In the genomic region with DNA sequence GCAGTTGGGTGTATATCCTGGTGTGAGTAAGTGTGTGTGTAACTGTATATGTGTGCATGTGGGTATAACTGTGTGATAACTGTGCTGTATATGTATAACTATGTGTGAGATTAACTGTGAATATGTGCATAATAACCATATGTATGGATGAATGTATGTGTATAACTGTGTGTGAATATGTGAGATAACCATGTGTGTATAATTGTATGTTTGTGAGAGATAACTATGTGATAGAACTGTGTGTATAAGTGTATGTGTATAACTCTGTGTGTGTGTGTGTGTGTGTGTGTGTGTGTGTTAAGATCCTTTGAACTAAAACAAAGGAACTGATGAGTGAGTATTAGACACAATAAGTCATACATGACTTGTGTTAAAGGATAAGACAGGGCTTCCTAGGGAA, we compare ENCODE assay signal across 21 mouse cellular contexts. TPM values are rescaled to one million over a fixed set of nuclear protein-coding genes. Genes with fewer than 3 reads are reported as not detected.
"Had no signal": no experiment of that assay in that cellular context is flagged by ENCODE, and none has a peak within 500 bp of the region (broad histone marks: within the 10 kb centered on the region; RNA-seq: fewer than 3 reads in every experiment).

No protein-coding gene starts in this region.

- H3K27me3 ChIP-seq: limb, embryonic 13.5 days; midbrain, embryonic 13.5 days had no signal

- DNase-seq: kidney, adult 18-20 months; kidney, postnatal 10 days; kidney, postnatal 4 days; left cerebral cortex, postnatal 4 days; lung, adult 18-20 months; right cerebral cortex, adult 18-20 months; right cerebral cortex, postnatal 25 days; thymus, postnatal 4 days had no signal

- H3K4me1 ChIP-seq: midbrain, embryonic 13.5 days had no signal

- H3K36me3 ChIP-seq: limb, embryonic 13.5 days; midbrain, embryonic 13.5 days had no signal

- H3K27ac ChIP-seq: limb, embryonic 13.5 days; midbrain, embryonic 13.5 days; stomach, postnatal 0 days had no signal

- ATAC-seq: midbrain, embryonic 13.5 days had no signal

- H3K4me2 ChIP-seq: limb, embryonic 13.5 days; midbrain, embryonic 13.5 days had no signal

- H3K9me3 ChIP-seq: limb, embryonic 13.5 days; midbrain, embryonic 13.5 days had no signal

- H3K4me3 ChIP-seq: layer of hippocampus, adult 2 months; limb, embryonic 13.5 days; midbrain, embryonic 13.5 days had no signal

- H3K9ac ChIP-seq: limb, embryonic 13.5 days; midbrain, embryonic 13.5 days had no signal

RNA-seq across cellular contexts. Expression of a gene that starts 33.4 kb away (rescaled TPM):
- total RNA-seq: layer of hippocampus, adult 2 months; layer of hippocampus, postnatal 14 days; left cerebral cortex, adult 18-20 months; left cerebral cortex, postnatal 10 days; left cerebral cortex, postnatal 4 days; megakaryocyte progenitor cell, adult 5-6 weeks; midbrain, postnatal 0 days had no signal
- polyA plus RNA-seq: inflammation-experienced regulatory T-cells, adult 6 months; kidney, embryonic 14.5 days; limb, embryonic 13.5 days; lung, embryonic 16.5 days; midbrain, embryonic 13.5 days; midbrain, postnatal 0 days; neural tube, embryonic 14.5 days; stomach, postnatal 0 days had no signal
